8 mouse cellular contexts compared by ENCODE assay signal in the genomic region with DNA sequence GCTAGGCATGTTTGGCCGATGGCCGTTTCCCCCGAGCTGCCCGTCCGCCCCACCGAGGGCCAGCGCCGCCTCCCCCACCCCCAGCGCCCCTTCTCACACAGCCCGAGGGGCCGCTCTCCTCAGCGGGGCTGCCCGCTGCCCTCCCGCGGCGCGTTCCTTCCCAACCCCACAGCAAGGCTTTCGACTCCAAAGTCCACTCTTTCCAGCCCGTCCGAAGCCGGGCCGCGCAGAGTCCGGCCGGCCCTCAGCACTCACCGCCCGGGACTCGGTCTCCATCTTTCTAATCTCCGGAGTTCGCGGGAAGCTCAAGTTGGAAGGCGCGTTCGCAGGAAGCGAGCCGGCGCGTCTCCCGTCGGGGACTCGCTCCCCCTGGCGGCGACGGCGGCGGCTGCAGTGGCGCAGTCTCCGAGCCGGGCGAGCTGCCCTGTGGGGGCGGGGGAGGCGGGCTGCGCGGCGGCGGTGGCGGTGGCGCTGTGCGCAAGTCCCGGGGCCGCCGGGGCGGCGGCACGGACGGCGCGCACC. TPM values are rescaled to one million over a fixed set of nuclear protein-coding genes. Genes with fewer than 3 reads are reported as not detected.
DNase-seq lines count a peak whose midpoint lies in the region; ATAC-seq and TF ChIP-seq lines count a peak whose summit lies in the region.

Gene Boll (minus strand): TSS at position 426 of the 522 bp plus-strand sequence.

- WGBS in hindbrain, embryonic 14.5 days, result 12% methylated on average over 62 of the region's 68 CpGs
- WGBS in lung, postnatal 0 days, result 15% methylated on average over 51 of the region's 68 CpGs

- peaks cover 5% of the 10 kb centered on the region for H3K9me3 ChIP-seq in hindbrain, embryonic 14.5 days (ENCODE audit: control insufficient read depth, low read length)
- H3K9me3 ChIP-seq in lung, postnatal 0 days (ENCODE audit: low read length), result peaks cover 4% of the 10 kb centered on the region; the same call in 1 of the 2 replicates

- peak within 1 kb of the TSS; percentile 40; the same call in 1 of the 2 replicates for H3K9ac ChIP-seq in hindbrain, embryonic 14.5 days
- no peak within 1 kb of the TSS for H3K9ac ChIP-seq in lung, postnatal 0 days (replicated peaks; ENCODE audit: low read depth)

- peak within 1 kb of the TSS; percentile 63 for H3K4me2 ChIP-seq in hindbrain, embryonic 14.5 days (replicated peaks)
- peak within 1 kb of the TSS; percentile 59 for H3K4me2 ChIP-seq in lung, postnatal 0 days (replicated peaks; ENCODE audit: low read depth, low read length)

- peak; percentile 88 for ATAC-seq in hindbrain, embryonic 14.5 days (ENCODE audit: low FRiP score)
- peak; percentile 90 for ATAC-seq in lung, postnatal 0 days

- peak within 1 kb of the TSS; percentile 51 for H3K4me3 ChIP-seq in hindbrain, embryonic 14.5 days (replicated peaks; ENCODE audit: low read length)
- peak within 1 kb of the TSS; percentile 41 for H3K4me3 ChIP-seq in lung, postnatal 0 days (ENCODE audit: low read depth, low read length)

- no peak for TF ChIP-seq EP300 in lung, postnatal 0 days (IDR thresholded peaks at IDR 0.05)

- H3K4me1 ChIP-seq in hindbrain, embryonic 14.5 days (replicated peaks; ENCODE audit: control insufficient read depth, insufficient read depth, low read length), result 0 out of 2 replicates have a peak, but pooled peaks cover 6% of the 10 kb centered on the region
- H3K4me1 ChIP-seq in lung, postnatal 0 days (ENCODE audit: insufficient read depth, low read depth, low read length), result no peaks in the 10 kb centered on the region

- peak; percentile 69 for TF ChIP-seq CTCF in lung, postnatal 0 days (IDR thresholded peaks at IDR 0.05)

- no peak within 1 kb of the TSS for H3K27ac ChIP-seq in hindbrain, embryonic 14.5 days
- H3K27ac ChIP-seq in lung, postnatal 0 days (ENCODE audit: low read length), result no peak within 1 kb of the TSS

- peak; percentile 83 for DNase-seq in R1 (ENCODE audit: low read depth, low spot score)
- DNase-seq in cerebellum, postnatal 36 days, result peak; percentile 31 to 51
- DNase-seq in gastrocnemius, adult 18-20 months (ENCODE audit: low spot score), result peak; percentile 38
- peak; percentile 65 for DNase-seq in hindbrain, embryonic 14.5 days (ENCODE audit: low spot score)
- peak; percentile 33 to 46 for DNase-seq in layer of hippocampus, postnatal 14 days (ENCODE audit: low spot score in 2 of 2)
- peak; percentile 57 for DNase-seq in lung, postnatal 0 days (ENCODE audit: low spot score)
- peak; percentile 62 for DNase-seq in ovary, postnatal 14 days (ENCODE audit: low spot score)
- peak; percentile 76 for DNase-seq in thymus, postnatal 0 days (ENCODE audit: low spot score)

- H3K27me3 ChIP-seq in hindbrain, embryonic 14.5 days (ENCODE audit: control insufficient read depth, insufficient read depth, low read length), result peaks cover 29% of the 10 kb centered on the region
- 0 out of 2 replicates have a peak, but pooled peaks cover 14% of the 10 kb centered on the region for H3K27me3 ChIP-seq in lung, postnatal 0 days (replicated peaks; ENCODE audit: insufficient read depth, low read length)

- no peaks in the 10 kb centered on the region for H3K36me3 ChIP-seq in hindbrain, embryonic 14.5 days (replicated peaks; ENCODE audit: control insufficient read depth, insufficient read depth)
- no peaks in the 10 kb centered on the region for H3K36me3 ChIP-seq in lung, postnatal 0 days (ENCODE audit: insufficient read depth, low read length)

RNA-seq across cellular contexts. Expression of gene Boll, which starts in this region (rescaled TPM):
- under 1 TPM in 1 of 2 experiments, not detected in 1; 0.26 TPM for total RNA-seq in gastrocnemius, adult 18-20 months (2021)
- 0.32 and 0.43 TPM in 2 replicates for polyA plus RNA-seq in hindbrain, embryonic 14.5 days (2014; fragmentation: Nextera tagmentation; extraction: Ambion mirVana)
- total RNA-seq in layer of hippocampus, postnatal 14 days (2021), result under 1 TPM in 1 of 2 experiments, not detected in 1; 0.39 TPM
- 0.36 TPM in 1 of 2 replicates, not detected in the other for polyA plus RNA-seq in lung, postnatal 0 days (2015; fragmentation: Nextera tagmentation; extraction: Ambion mirVana)
- 1.0 and 1.1 TPM in 2 replicates for polyA plus RNA-seq in thymus, postnatal 0 days (2015; fragmentation: Nextera tagmentation; extraction: Ambion mirVana)

Comparison
In these comparisons a context has a peak if more than half of its experiments do, and no peak if none do; other contexts are left out.
1. Peak in DNase-seq in gastrocnemius, adult 18-20 months; RNA of the gene not detected or under 1 TPM.
2. Peak in DNase-seq, ATAC-seq, H3K4me3 ChIP-seq, H3K9ac ChIP-seq and H3K4me2 ChIP-seq in hindbrain, embryonic 14.5 days; RNA of the gene not detected or under 1 TPM.
3. Peak in DNase-seq in layer of hippocampus, postnatal 14 days; RNA of the gene not detected or under 1 TPM.
4. Peak in DNase-seq, ATAC-seq, H3K4me3 ChIP-seq and H3K4me2 ChIP-seq in lung, postnatal 0 days; RNA of the gene not detected or under 1 TPM.